Mouse (Mus musculus): ENCODE results near the gene Nme9. TPM values are rescaled to one million over a fixed set of nuclear protein-coding genes. Genes with fewer than 3 reads are reported as not detected.

Gene Nme9
- total and polyA plus RNA-seq, 2 experiments: not detected

DNA sequence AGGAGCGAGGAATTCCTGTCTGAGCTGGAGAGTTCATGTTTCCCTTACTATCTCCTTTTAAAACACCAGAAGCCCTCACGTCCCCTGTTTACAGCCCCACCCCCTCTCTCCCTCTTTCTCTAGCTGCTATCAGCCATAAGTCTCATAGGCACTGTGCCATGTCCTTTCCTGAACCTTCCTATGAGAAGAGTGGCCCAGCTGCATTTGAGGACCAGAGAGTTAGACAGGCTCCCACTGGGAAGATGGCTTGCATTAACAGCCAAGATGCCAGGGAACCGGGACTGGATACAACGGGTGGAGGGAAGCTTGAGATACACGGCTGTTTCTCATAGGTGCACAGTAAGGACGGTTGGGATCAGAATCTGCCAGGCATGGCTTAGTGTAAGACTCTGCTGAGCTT is 13.6 kb downstream of the Nme9 start:
- Histone ChIP-seq H3K79me2 (ENCODE audit: control insufficient read depth, insufficient read depth, low read length) (no peaks in the 10 kb centered on the region), H3K4me1 (ENCODE audit: control insufficient read depth, insufficient read depth, low read length) (no peaks in the 10 kb centered on the region), H3K4me3 (ENCODE audit: insufficient read depth, low read depth, low read length) (no peak overlapping the region), H3K27ac (replicated peaks; ENCODE audit: insufficient read depth, low read depth, low read length) (no peak overlapping the region), H3K27me3 (ENCODE audit: control insufficient read depth, insufficient read depth, low read length) (no peaks in the 10 kb centered on the region), H3K36me3 (ENCODE audit: control insufficient read depth, insufficient read depth, low read length) (no peaks in the 10 kb centered on the region), H3K9ac (ENCODE audit: low read depth, low read length) (no peak overlapping the region)
- DNase-seq (ENCODE audit: extremely low read depth, low read depth, low spot score): no peak
- WGBS: 87% methylated on average over 6 of the region's 6 CpGs
- TF ChIP-seq CTCF (IDR thresholded peaks at IDR 0.05; ENCODE audit: low read depth, low read length): no peak
- no peak for TF ChIP-seq POLR2A (IDR thresholded peaks at IDR 0.05; ENCODE audit: extremely low read depth, insufficient read depth, low read length)

DNA sequence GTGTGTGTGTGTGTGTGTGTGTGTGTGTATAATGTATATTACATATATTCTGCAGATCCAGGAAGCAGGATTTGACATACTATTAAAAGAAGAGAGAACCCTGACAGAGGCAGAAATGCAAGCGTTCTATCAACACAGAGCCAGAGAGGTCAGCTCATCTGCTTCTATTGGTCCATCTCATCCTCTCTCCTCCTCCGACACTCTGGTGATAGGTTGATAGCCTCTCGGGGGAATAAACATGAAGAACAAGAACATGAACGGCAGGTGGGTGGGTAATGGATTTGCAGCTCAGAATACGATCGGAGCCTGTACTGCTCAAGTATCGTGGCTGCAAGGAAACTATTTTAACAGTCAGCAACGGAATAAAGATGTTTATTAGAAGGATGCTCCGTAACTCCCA is 17.3 kb downstream of the Nme9 start:
- no peak for DNase-seq (ENCODE audit: extremely low read depth, low read depth, low spot score)
- H3K79me2 ChIP-seq (ENCODE audit: control insufficient read depth, insufficient read depth, low read length): no peaks in the 10 kb centered on the region
- 0 out of 2 replicates have a peak, but pooled peaks cover 2% of the 10 kb centered on the region for H3K4me1 ChIP-seq (ENCODE audit: control insufficient read depth, insufficient read depth, low read length)
- TF ChIP-seq POLR2A (IDR thresholded peaks at IDR 0.05; ENCODE audit: extremely low read depth, insufficient read depth, low read length) (no peak), CTCF (IDR thresholded peaks at IDR 0.05; ENCODE audit: low read depth, low read length) (no peak)
- WGBS: 90% methylated on average over 9 of the region's 9 CpGs
- H3K36me3 ChIP-seq (ENCODE audit: control insufficient read depth, insufficient read depth, low read length): no peaks in the 10 kb centered on the region
- H3K4me3 ChIP-seq (ENCODE audit: insufficient read depth, low read depth, low read length): no peak overlapping the region
- no peaks in the 10 kb centered on the region for H3K27me3 ChIP-seq (ENCODE audit: control insufficient read depth, insufficient read depth, low read length)
- H3K27ac ChIP-seq (replicated peaks; ENCODE audit: insufficient read depth, low read depth, low read length): no peak overlapping the region
- no peak overlapping the region for H3K9ac ChIP-seq (ENCODE audit: low read depth, low read length)

DNA sequence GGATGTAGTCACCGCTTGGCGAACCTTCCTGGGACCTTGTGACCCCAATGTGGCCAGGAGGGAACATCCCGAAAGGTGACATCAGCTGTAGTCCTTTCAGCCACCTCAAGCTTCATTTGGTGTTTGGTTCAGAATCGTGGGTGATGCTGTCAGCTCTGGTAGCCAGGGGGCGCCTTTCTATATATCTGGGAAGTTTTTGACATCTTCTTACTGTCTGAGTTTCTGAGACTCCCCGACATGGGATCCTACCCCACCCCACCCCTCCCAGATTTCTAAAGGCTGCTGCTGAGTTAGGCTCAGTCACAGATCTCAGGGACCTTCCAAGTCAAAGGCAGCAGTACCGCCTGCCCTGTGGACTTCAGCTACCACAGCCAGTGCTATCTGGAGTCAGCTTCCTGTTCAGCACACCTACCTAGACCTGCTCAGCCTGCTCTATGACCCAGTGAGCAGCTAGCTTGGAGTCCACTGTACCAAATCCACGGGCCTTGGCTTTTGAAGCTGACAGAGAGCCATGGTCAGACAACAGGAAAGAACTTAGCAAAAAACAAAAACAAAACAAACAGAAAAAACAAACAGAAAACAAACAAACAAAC is 18.5 kb downstream of the Nme9 start:
- peak; percentile 63 for DNase-seq (ENCODE audit: extremely low read depth, low read depth, low spot score)
- TF ChIP-seq CTCF (IDR thresholded peaks at IDR 0.05; ENCODE audit: low read depth, low read length) (peak; percentile 43), POLR2A (IDR thresholded peaks at IDR 0.05; ENCODE audit: extremely low read depth, insufficient read depth, low read length) (no peak)
- H3K79me2 ChIP-seq (ENCODE audit: control insufficient read depth, insufficient read depth, low read length): no peaks in the 10 kb centered on the region
- H3K27ac ChIP-seq (replicated peaks; ENCODE audit: insufficient read depth, low read depth, low read length): no peak overlapping the region
- no peaks in the 10 kb centered on the region for H3K36me3 ChIP-seq (ENCODE audit: control insufficient read depth, insufficient read depth, low read length)
- 0 out of 2 replicates have a peak, but pooled peaks cover 2% of the 10 kb centered on the region for H3K4me1 ChIP-seq (ENCODE audit: control insufficient read depth, insufficient read depth, low read length)
- no peak overlapping the region for H3K9ac ChIP-seq (ENCODE audit: low read depth, low read length)
- WGBS: 48% methylated on average over 8 of the region's 8 CpGs
- H3K4me3 ChIP-seq (ENCODE audit: insufficient read depth, low read depth, low read length): no peak overlapping the region
- H3K27me3 ChIP-seq (ENCODE audit: control insufficient read depth, insufficient read depth, low read length): no peaks in the 10 kb centered on the region

DNA sequence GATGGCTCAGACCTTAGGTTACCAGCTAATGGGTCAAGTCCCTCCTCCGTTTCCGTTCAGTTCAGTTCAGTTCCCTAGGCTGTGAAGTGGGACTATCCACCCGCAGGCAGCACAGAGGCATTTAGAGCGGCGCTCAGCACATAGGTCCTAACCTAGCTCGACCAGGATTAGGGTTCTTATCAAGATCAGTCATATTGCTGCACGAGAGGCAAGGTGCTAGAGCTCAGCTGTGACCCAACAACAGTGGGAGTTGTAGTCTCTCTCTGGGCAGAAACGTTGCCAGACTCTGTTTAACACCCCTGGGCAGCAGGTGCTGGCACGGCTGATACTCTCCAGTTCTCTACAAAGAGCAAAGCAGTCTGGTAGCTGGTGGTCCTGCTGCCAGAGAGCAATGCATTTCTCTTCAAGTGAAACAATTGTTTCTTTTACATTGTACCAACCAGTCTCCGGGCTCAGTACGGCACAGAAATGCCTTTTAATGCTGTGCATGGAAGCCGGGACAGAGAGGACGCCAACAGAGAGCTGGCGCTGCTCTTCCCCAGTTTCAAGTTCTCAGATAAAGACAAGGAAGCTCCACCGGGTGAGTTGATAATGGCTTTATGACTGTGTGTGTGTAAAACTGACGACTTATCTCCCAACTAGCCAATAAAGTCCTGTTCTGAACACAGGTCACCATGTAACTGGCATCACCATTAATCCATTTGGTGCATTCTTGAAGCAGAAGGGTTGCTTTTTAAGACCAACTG is 19.2 kb downstream of the Nme9 start:
- Histone ChIP-seq H3K27me3 (ENCODE audit: control insufficient read depth, insufficient read depth, low read length) (no peaks in the 10 kb centered on the region), H3K27ac (replicated peaks; ENCODE audit: insufficient read depth, low read depth, low read length) (no peak overlapping the region), H3K36me3 (ENCODE audit: control insufficient read depth, insufficient read depth, low read length) (no peaks in the 10 kb centered on the region), H3K9ac (ENCODE audit: low read depth, low read length) (no peak overlapping the region), H3K79me2 (ENCODE audit: control insufficient read depth, insufficient read depth, low read length) (no peaks in the 10 kb centered on the region), H3K4me3 (ENCODE audit: insufficient read depth, low read depth, low read length) (no peak overlapping the region), H3K4me1 (ENCODE audit: control insufficient read depth, insufficient read depth, low read length) (0 out of 2 replicates have a peak, but pooled peaks cover 2% of the 10 kb centered on the region)
- WGBS: 76% methylated on average over 16 of the region's 16 CpGs
- no peak for DNase-seq (ENCODE audit: extremely low read depth, low read depth, low spot score)
- TF ChIP-seq CTCF (IDR thresholded peaks at IDR 0.05; ENCODE audit: low read depth, low read length) (no peak), POLR2A (IDR thresholded peaks at IDR 0.05; ENCODE audit: extremely low read depth, insufficient read depth, low read length) (no peak)

DNA sequence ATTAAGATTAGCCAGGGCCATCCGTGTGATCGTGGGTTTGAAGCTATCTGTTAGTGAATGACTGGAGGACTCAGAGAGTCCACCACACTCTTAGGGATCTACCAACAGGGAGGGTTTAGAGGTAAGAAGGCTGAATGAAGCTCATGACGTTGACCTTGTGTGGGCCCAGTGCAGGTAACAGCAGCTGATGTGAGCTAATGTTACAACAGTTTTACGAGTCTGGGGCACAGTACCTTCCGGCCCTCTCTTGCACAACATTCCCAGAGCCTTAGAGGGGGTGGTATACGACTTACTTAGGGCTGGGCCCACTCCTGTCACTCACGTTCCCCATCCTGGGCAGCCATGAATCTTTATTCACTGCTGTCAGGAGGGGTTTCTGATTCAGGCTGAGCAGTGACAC is 20.1 kb downstream of the Nme9 start:
- H3K27ac ChIP-seq (replicated peaks; ENCODE audit: insufficient read depth, low read depth, low read length): no peak overlapping the region
- H3K9ac ChIP-seq (ENCODE audit: low read depth, low read length): no peak overlapping the region
- H3K4me1 ChIP-seq (ENCODE audit: control insufficient read depth, insufficient read depth, low read length): 0 out of 2 replicates have a peak, but pooled peaks cover 2% of the 10 kb centered on the region
- H3K27me3 ChIP-seq (ENCODE audit: control insufficient read depth, insufficient read depth, low read length): no peaks in the 10 kb centered on the region
- TF ChIP-seq POLR2A (IDR thresholded peaks at IDR 0.05; ENCODE audit: extremely low read depth, insufficient read depth, low read length): no peak
- no peak for TF ChIP-seq CTCF (IDR thresholded peaks at IDR 0.05; ENCODE audit: low read depth, low read length)
- no peak for DNase-seq (ENCODE audit: extremely low read depth, low read depth, low spot score)
- H3K36me3 ChIP-seq (ENCODE audit: control insufficient read depth, insufficient read depth, low read length): no peaks in the 10 kb centered on the region
- WGBS: 72% methylated on average over 7 of the region's 7 CpGs
- H3K4me3 ChIP-seq (ENCODE audit: insufficient read depth, low read depth, low read length): no peak overlapping the region
- H3K79me2 ChIP-seq (ENCODE audit: control insufficient read depth, insufficient read depth, low read length): no peaks in the 10 kb centered on the region
